Mouse (Mus musculus): Measurements from ENCODE around the gene Zbtb43. TPM values are rescaled to one million over a fixed set of nuclear protein-coding genes. Genes with fewer than 3 reads are reported as not detected.

Zbtb43 gene
- total RNA-seq, 2 experiments from 2014 or later: 24.3 to 25.1 TPM

DNA sequence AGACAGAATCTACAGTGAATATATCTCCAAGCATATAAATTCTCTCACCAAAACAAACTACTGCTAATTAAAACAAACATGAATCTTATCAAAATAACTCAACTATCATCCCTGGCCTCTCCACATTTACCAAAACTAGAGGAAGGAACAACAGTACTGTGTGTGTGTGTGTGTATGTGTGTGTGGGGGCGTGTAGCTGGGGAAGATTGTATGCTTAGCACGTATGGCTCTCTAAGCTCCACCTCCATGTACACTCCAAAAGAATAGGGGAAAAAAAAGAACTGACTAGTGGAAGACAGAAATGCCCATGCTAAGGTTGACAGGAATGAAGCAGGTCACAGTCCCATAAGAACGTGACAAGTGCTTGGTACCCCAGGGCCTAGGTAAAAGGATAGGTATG lies 13.0 kb downstream of the Zbtb43 start:
- DNase-seq (ENCODE audit: low spot score in 2 of 2): no peak

DNA sequence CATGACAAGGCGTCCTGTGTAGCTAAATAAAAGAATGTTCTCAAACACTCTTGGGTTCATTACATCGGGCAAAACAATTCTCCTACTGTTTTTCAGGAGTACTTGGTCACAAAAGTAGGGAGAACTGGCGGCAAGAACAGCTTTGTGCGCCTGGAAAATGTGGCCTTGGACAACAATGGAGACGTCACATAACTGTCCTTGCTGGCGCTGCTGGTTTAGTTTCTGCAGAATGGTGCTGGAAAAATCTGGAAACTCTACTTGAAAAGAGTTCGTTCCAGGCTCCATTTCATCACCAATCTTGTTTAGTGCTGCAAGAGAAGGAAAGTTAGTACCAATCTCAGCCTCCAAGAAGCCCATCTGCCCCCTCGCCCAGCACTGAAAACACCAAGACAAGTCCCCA lies 13.5 kb downstream of the Zbtb43 start:
- no peak for DNase-seq (ENCODE audit: low spot score in 2 of 2)

DNA sequence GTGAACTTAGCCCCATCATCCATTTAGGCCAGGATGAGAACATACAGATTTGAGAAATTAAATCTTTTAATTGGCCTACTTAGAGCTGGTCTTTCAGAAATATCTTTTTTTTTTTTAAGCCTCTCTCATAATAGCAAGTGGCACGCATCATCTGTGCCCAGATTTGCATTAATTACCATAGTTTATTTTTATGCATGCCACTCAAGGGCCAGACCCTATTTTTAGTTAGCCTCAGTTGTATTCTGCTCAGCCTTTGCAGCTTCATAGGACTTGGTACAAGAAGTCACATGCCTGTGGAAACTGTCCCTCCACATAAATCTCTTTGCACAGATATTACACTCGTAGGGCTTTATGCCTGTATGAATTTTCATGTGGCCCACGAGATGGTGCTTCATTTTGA lies 14.9 kb downstream of the Zbtb43 start:
- DNase-seq (ENCODE audit: low spot score in 2 of 2): no peak

DNA sequence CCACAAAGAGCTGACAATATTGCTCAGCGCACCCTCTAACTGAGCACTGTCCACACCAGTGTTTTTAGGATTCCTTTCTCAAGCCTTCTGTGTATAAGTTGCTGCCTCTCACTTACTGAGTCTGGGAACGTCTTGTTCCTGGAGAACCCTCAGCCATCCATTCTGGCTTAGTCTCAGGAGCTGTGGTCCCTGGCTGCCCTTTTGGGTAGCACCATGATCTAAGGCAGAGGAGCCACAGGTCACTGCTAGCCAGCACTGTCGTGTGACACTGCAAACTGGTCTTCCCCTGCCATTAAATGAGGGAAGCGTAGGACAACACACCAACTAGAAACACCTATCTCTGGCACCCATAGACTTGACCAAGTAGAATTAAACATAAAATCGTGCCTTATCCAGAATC lies 15.6 kb downstream of the Zbtb43 start:
- no peak for DNase-seq (ENCODE audit: low spot score in 2 of 2)

DNA sequence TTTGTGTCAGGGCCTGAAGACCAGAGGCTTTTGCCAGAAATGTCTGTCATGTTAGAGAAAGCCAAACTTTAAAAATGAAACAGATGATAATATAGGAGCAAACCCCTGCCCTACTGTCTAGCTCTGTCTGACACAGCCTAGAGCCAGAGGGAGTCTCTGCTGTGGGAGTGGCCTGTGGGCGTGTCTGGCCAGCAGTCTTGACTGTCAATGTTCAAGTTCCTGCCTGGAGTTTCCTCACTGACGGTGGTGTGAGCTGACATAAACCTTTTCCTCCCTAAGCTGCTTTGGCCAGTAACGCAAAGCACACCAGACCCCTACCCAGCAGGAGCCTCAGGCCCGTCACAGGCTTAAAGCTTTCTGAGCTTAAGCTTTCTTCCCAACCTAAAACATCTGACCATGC lies 16.2 kb downstream of the Zbtb43 start:
- no peak for DNase-seq (ENCODE audit: low spot score in 2 of 2)

GRCm38 (mm10) chr2:33451038-33451978 lies 17.1 kb downstream of the Zbtb43 start:
- no peak for DNase-seq (ENCODE audit: low spot score in 2 of 2)

- DNase-seq (ENCODE audit: low spot score in 2 of 2): no peak
These were observed 19.1 kb downstream of the Zbtb43 start for GRCm38 (mm10) chr2:33449119-33449873.

DNA sequence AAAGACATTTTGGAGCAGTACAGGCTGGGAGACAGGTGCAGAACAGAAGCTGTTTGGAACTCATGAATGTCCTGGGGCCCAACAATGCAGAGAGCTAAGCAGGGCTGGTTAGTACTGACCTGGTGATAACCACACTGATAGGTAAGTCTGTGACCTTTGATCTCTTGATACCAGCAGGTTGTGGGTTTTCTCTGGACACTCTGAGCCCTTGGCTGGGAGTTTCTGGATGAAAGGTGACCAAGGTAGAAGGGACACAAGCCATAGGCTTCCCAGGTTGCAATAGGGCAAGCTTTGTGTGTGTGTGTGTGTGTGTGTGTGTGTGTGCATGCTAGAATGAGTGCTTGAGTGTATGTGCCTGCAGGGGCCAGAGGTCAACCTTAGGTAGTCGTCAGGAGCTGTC lies 21.6 kb downstream of the Zbtb43 start:
- DNase-seq (ENCODE audit: low spot score in 2 of 2): no peak

DNA sequence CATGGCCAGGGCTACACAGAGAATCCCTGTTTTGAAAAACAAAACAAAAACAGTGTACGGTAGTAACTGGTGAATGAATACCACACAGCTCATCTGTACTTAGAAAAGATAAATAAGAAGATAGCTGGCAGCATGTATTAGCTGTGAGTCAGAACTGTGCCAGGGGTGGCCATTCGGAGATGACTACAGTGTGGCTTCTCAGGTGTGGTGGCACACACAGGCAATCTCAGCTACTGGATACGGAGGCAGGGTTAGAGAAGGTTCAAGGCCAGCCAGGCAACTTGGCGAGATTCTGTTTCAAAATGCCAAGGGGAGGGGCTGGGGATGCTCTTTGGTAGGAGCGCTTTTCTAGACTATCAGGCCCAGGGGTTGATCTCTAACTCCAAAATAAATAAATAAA lies 22.6 kb downstream of the Zbtb43 start:
- DNase-seq (ENCODE audit: low spot score in 2 of 2): no peak

- no peak for DNase-seq (ENCODE audit: low spot score in 2 of 2)
These were observed 23.5 kb downstream of the Zbtb43 start for GRCm38 (mm10) chr2:33444862-33445261.

DNA sequence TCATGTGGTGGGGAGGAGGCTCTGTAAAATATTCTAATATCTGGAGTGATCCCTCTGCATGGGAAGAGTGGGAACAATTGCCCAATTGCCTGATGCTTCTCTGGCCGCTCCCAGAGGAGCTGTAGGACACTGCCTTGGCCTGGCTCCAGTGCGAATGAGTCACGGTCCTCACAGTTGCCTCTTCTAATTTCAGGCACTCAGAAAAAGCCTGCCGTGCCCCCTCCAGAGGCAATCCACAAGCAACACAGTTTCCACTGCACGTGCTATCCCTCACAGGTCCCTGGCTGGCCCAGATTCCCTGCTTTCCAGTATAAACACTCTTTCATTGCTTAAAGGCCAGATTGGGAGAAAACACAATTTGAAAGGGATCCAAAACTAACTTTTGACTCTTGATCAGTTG lies 24.0 kb downstream of the Zbtb43 start:
- peak; percentile 81 to 87 for DNase-seq (ENCODE audit: low spot score in 2 of 2)

DNA sequence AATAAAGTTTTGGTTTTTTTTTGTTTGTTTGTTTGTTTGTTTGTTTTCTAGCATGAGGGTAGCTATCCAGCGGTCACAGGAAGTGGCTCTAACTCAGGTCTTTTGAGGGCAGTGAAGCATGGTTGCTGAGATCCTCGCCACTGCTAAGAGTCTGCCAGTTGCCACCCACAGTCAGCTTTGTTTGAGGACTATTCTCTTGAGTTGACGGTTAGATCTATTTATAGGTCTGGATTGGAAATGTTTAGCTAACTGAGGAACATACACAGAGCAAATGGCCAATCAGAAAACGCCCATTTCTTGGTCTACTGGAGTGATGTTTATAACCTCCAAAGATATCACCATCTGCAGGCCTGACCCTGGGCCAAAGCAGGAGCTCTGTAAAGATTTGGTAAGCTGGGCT lies 25.7 kb downstream of the Zbtb43 start:
- no peak for DNase-seq (ENCODE audit: low spot score in 2 of 2)

DNA sequence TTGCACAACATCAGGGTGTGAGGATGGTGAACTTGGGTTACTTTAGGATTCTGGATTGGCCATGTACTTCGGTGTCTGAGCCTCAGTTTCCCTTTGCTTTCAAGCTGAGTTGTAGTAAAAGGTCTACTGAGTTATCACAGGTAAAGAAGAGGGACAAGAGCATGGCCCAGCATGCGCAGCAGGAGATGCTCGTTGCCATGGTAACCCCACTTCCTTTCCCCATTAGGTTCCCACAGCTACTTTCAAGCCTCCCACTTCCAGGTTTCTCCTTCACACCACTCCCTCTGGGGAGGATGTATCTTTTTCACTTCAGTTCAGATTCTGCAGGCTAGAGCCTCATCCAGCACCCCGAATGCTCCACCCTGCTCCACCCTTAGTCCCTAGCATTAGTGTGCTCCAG lies 27.5 kb downstream of the Zbtb43 start:
- DNase-seq (ENCODE audit: low spot score in 2 of 2): no peak

GRCm38 (mm10) chr2:33439980-33440670 lies 28.2 kb downstream of the Zbtb43 start:
- DNase-seq (ENCODE audit: low spot score in 2 of 2): no peak

- no peak for DNase-seq (ENCODE audit: low spot score in 2 of 2)
These were observed 28.9 kb downstream of the Zbtb43 start for GRCm38 (mm10) chr2:33439471-33439881.

GRCm38 (mm10) chr2:33438377-33438776 lies 30.0 kb downstream of the Zbtb43 start:
- no peak for DNase-seq (ENCODE audit: low spot score in 2 of 2)

- DNase-seq (ENCODE audit: low spot score in 2 of 2): no peak
These were observed 31.2 kb downstream of the Zbtb43 start for GRCm38 (mm10) chr2:33437184-33437583.

GRCm38 (mm10) chr2:33436035-33436580 lies 32.3 kb downstream of the Zbtb43 start:
- DNase-seq (ENCODE audit: low spot score in 2 of 2): no peak

DNA sequence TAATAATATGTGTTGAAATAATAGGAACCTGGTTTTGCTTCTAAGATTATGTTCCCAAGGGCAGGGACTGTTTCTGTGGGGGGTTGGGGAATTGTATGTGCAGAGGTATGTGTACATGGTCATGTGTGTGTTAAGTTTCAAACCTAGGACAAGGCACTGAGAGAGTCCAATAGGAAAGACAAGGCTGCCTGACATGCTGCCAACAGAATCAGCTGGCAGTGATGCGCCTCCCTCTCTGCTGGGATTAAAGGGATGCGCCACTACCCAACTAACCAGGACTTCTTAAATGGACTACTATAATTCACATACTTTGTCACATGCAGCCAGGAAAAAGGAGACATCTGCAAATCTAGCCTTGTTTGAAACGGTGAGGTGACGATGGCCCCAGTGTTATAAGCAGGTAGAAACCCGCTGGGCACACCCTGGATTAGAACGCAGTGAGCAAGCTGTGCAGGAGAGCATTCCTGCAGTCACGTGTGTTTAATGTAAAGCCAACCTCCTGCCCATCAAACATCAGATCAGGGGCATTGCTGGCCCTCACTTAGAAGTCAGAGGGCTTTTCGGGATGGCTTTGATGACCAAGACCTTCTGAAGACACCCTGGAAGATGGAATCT lies 33.2 kb downstream of the Zbtb43 start:
- DNase-seq (ENCODE audit: low spot score in 2 of 2): no peak

- peak in 1 of 2 experiments; percentile 39 for DNase-seq (ENCODE audit: low spot score in 2 of 2)
These were observed 35.5 kb downstream of the Zbtb43 start for GRCm38 (mm10) chr2:33432877-33433276.
